Mouse (Mus musculus) thymus, adult 2 months (tissue): Measurements from ENCODE around the gene Ech1. TPM values are rescaled to one million over a fixed set of nuclear protein-coding genes. Genes with fewer than 3 reads are reported as not detected.
A peak's percentile ranks its signal among the peaks of the same experiment; 100 is the strongest.

ENCODE experiments used
- DNase-seq: peaks from one replicate; pipeline ENCODE4 v3.0.0; 2021
- H3K27ac ChIP-seq: fragments of 200-500 bp; 2 replicates; pipeline ENCODE4 v1.5.1; 2012; ENCODE audit warnings: low read length, control low read depth; ENCODE audit not compliant: control insufficient read depth, insufficient read depth
- H3K27me3 ChIP-seq: fragments of 200-500 bp; 2 replicates; pipeline ENCODE4 v1.6.1; 2012; ENCODE audit warnings: mild to moderate bottlenecking, low read length, moderate library complexity, mixed read lengths; ENCODE audit not compliant: control insufficient read depth, insufficient read depth
- H3K36me3 ChIP-seq: fragments of 200-500 bp; 2 replicates; pipeline ENCODE4 v1.6.1; 2012; ENCODE audit warnings: mild to moderate bottlenecking, low read length, moderate library complexity; ENCODE audit not compliant: control insufficient read depth, insufficient read depth
- H3K4me1 ChIP-seq: fragments of 200-500 bp; replicated peaks from 2 replicates; pipeline ENCODE4 v1.6.1; 2012; ENCODE audit warnings: low read length; ENCODE audit not compliant: control insufficient read depth, insufficient read depth
- H3K4me3 ChIP-seq: fragments of 200-500 bp; 2 replicates; pipeline ENCODE4 v1.5.1; 2012; ENCODE audit warnings: mild to moderate bottlenecking, low read length, control low read depth, moderate library complexity; ENCODE audit not compliant: control insufficient read depth, insufficient read depth
- CTCF ChIP-seq: fragments of 200-500 bp; IDR thresholded peaks from 2 replicates; pipeline ENCODE4 v1.5.1; 2012; ENCODE audit warnings: mild to moderate bottlenecking, control low read depth, low read length, moderate library complexity, borderline replicate concordance; ENCODE audit not compliant: control insufficient read depth, poor library complexity, insufficient read depth; ENCODE audit errors: extremely low read depth
- POLR2A ChIP-seq: fragments of 200-500 bp; IDR thresholded peaks from 2 replicates; pipeline ENCODE4 v1.6.1; 2012; ENCODE audit warnings: mild to moderate bottlenecking, low read length, control low read depth, moderate library complexity; ENCODE audit not compliant: control insufficient read depth, poor library complexity, insufficient read depth; ENCODE audit errors: extremely low read depth
- whole genome bisulfite sequencing: fragments of 180-500 bp; shearing (Covaris S2); methylation state at CpG from one replicate; pipeline ENCODE4 v1.1.7; 2018; 5-methylcytosine and 5-hydroxymethylcytosine counted together
- polyA plus RNA-seq: library from polyadenylated mRNA; depleted of rRNA; stranded (reverse); fragments of >200 nt; gene quantifications from 2 replicates; pipeline ENCODE4 v1.2.3, GENCODE M21; 2012

Gene Ech1
- polyA plus RNA-seq, 1 experiment: 359 TPM

- 90% methylated on average over 4 of the region's 4 CpGs for WGBS
- no peak overlapping the region for H3K4me3 ChIP-seq
- H3K36me3 ChIP-seq: peaks cover 96% of the 10 kb centered on the region
- no peaks in the 10 kb centered on the region for H3K27me3 ChIP-seq
- no peak for DNase-seq
- H3K27ac ChIP-seq: no peak overlapping the region
- peaks cover 26% of the 10 kb centered on the region for H3K4me1 ChIP-seq
- TF ChIP-seq POLR2A: no peak
- TF ChIP-seq CTCF: no peak
These were observed 7.1 kb upstream of the Ech1 start for GRCm38 (mm10) chr7:28817957-28818356.

GRCm38 (mm10) chr7:28818436-28818835, 6.6 kb upstream of the Ech1 start:
- TF ChIP-seq POLR2A: no peak
- TF ChIP-seq CTCF: no peak
- H3K27ac ChIP-seq: no peak overlapping the region
- H3K4me1 ChIP-seq: peaks cover 24% of the 10 kb centered on the region
- no peaks in the 10 kb centered on the region for H3K27me3 ChIP-seq
- 89% methylated on average over 18 of the region's 18 CpGs for WGBS
- H3K36me3 ChIP-seq: peaks cover 92% of the 10 kb centered on the region
- no peak overlapping the region for H3K4me3 ChIP-seq
- no peak for DNase-seq

- H3K27me3 ChIP-seq: no peaks in the 10 kb centered on the region
- 93% methylated on average over 4 of the region's 4 CpGs for WGBS
- H3K36me3 ChIP-seq: peaks cover 86% of the 10 kb centered on the region
- no peak for DNase-seq
- no peak overlapping the region for H3K4me3 ChIP-seq
- no peak for TF ChIP-seq POLR2A
- TF ChIP-seq CTCF: no peak
- H3K27ac ChIP-seq: no peak overlapping the region
- peaks cover 25% of the 10 kb centered on the region for H3K4me1 ChIP-seq
These were observed 6.1 kb upstream of the Ech1 start for GRCm38 (mm10) chr7:28818861-28819452.

- 69% methylated on average over 4 of the region's 4 CpGs for WGBS
- peaks cover 26% of the 10 kb centered on the region for H3K4me1 ChIP-seq
- peaks cover 80% of the 10 kb centered on the region for H3K36me3 ChIP-seq
These were observed 5.4 kb upstream of the Ech1 start for GRCm38 (mm10) chr7:28819571-28819970.

GRCm38 (mm10) chr7:28820358-28821260, 4.4 kb upstream of the Ech1 start:
- DNase-seq: no peak
- peak overlapping the region; percentile 22; the same call in 1 of the 2 replicates for H3K27ac ChIP-seq
- H3K4me3 ChIP-seq: no peak overlapping the region
- no peaks in the 10 kb centered on the region for H3K27me3 ChIP-seq
- peaks cover 70% of the 10 kb centered on the region for H3K36me3 ChIP-seq
- WGBS: 65% methylated on average over 12 of the region's 12 CpGs
- peaks cover 29% of the 10 kb centered on the region for H3K4me1 ChIP-seq
- TF ChIP-seq CTCF (no peak), POLR2A (no peak)

More at GRCm38 (mm10) chr7:28819571-28819970, 5.4 kb upstream of the Ech1 start:
- TF ChIP-seq POLR2A (no peak), CTCF (no peak)
- H3K27me3 ChIP-seq: no peaks in the 10 kb centered on the region
- H3K27ac ChIP-seq: no peak overlapping the region
- H3K4me3 ChIP-seq: no peak overlapping the region
- DNase-seq: no peak

- Histone ChIP-seq H3K36me3 (peaks cover 63% of the 10 kb centered on the region), H3K27me3 (no peaks in the 10 kb centered on the region), H3K4me1 (peaks cover 28% of the 10 kb centered on the region), H3K4me3 (no peak overlapping the region), H3K27ac (no peak overlapping the region)
- no peak for DNase-seq
- WGBS: 72% methylated on average over 10 of the region's 10 CpGs
- TF ChIP-seq POLR2A (no peak), CTCF (no peak)
These were observed 3.7 kb upstream of the Ech1 start for GRCm38 (mm10) chr7:28821261-28821831.
